Mouse (Mus musculus) heart, embryonic 10.5 days (tissue): Measurements from ENCODE around the gene Rnf213. TPM values are rescaled to one million over a fixed set of nuclear protein-coding genes. Genes with fewer than 3 reads are reported as not detected.

ENCODE experiments used
- DNase-seq: peaks from one replicate; pipeline ENCODE4 v3.0.0-alpha.2; 2017; ENCODE audit warnings: low spot score
- H3K27ac ChIP-seq: fragments of 300-500 bp; sonication (generic); 2 replicates; pipeline ENCODE4 v1.5.1; 2016; ENCODE audit warnings: mild to moderate bottlenecking
- H3K27me3 ChIP-seq: fragments of 300-500 bp; sonication (generic); 2 replicates; pipeline ENCODE4 v1.6.1; 2016; ENCODE audit warnings: mild to moderate bottlenecking; ENCODE audit not compliant: poor library complexity, insufficient read depth, severe bottlenecking
- H3K36me3 ChIP-seq: fragments of 300-500 bp; sonication (generic); 2 replicates; pipeline ENCODE4 v1.6.1; 2016; ENCODE audit warnings: mild to moderate bottlenecking, moderate library complexity
- H3K4me1 ChIP-seq: fragments of 300-500 bp; sonication (generic); 2 replicates; pipeline ENCODE4 v1.6.1; 2016; ENCODE audit warnings: mild to moderate bottlenecking
- H3K4me3 ChIP-seq: fragments of 300-500 bp; sonication (generic); 2 replicates; pipeline ENCODE4 v1.5.1; 2016; ENCODE audit warnings: mild to moderate bottlenecking, moderate library complexity
- H3K9me3 ChIP-seq: fragments of 300-500 bp; sonication (generic); 2 replicates; pipeline ENCODE4 v1.6.1; 2016; ENCODE audit warnings: mild to moderate bottlenecking, moderate library complexity
- WGBS: fragments of 180-500 bp; shearing (Covaris S2); methylation state at CpG from one replicate; pipeline ENCODE4 v1.1.7; 2016; 5-methylcytosine and 5-hydroxymethylcytosine counted together
- polyA plus RNA-seq: library from polyadenylated mRNA; unstranded; fragments of >200 nt; fragmentation: Nextera tagmentation; extraction: Ambion mirVana; gene quantifications from 2 replicates; pipeline ENCODE4 v1.2.1, GENCODE M21; 2016

The Rnf213 gene
- polyA plus RNA-seq, 1 experiment from 2014 or later: 9.5 TPM

DNA sequence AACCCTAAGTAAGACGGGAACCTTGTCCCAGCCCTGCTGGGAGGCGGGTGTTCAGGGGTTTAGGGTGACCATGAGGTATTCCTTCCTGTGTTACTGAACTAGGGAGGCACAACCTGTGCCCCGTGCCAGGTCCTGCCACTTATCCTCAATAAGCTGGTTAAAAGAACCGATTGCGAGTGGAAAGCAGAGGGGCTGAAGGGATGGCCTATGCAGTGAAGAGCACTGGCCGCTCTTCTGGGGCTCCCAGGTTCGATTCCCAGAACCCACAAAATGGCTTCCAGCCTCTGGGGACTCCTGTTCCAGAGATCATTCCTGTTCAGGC lies 544 bp downstream of the Rnf213 start:
- peaks cover 30% of the 10 kb centered on the region for H3K4me1 ChIP-seq
- DNase-seq: no peak
- 29% methylated on average over 7 of the region's 7 CpGs for WGBS
- no peaks in the 10 kb centered on the region for H3K9me3 ChIP-seq
- peaks cover 7% of the 10 kb centered on the region; the same call in 1 of the 2 replicates for H3K36me3 ChIP-seq
- H3K27me3 ChIP-seq: peaks cover 64% of the 10 kb centered on the region
- H3K4me3 ChIP-seq: peak overlapping the region; percentile 79
- H3K27ac ChIP-seq: peak overlapping the region; percentile 89

DNA sequence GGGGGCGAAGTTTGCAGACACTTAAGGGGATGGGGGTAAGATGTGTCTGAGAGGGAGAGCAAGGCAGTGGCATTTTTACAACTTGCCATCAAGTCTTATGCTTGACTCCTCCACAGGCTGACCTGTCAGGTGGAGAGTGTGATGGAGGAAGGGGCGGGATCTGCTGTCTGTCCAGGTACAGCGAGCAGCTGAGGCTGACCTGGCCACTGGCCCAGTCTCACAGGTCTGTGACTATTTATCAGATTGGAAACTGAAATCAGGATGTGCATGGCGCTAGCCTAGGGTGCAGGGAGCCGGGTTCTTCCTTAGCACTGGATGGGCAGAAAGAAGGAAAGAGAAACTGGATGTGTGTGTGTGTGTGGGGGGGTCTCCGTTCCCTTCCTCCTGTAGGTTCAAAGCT lies 1.3 kb downstream of the Rnf213 start:
- Histone ChIP-seq H3K4me1 (peaks cover 26% of the 10 kb centered on the region), H3K36me3 (peaks cover 7% of the 10 kb centered on the region; the same call in 1 of the 2 replicates), H3K27me3 (peaks cover 56% of the 10 kb centered on the region), H3K9me3 (no peaks in the 10 kb centered on the region), H3K4me3 (peak overlapping the region; percentile 79; the same call in 1 of the 2 replicates), H3K27ac (no peak overlapping the region)
- DNase-seq: no peak
- WGBS: 56% methylated on average over 6 of the region's 6 CpGs

- Histone ChIP-seq H3K4me3 (no peak overlapping the region), H3K27ac (no peak overlapping the region), H3K27me3 (peaks cover 55% of the 10 kb centered on the region), H3K36me3 (peaks cover 7% of the 10 kb centered on the region; the same call in 1 of the 2 replicates), H3K9me3 (no peaks in the 10 kb centered on the region), H3K4me1 (peaks cover 17% of the 10 kb centered on the region)
- no peak for DNase-seq
- WGBS: 12% methylated on average over 7 of the region's 7 CpGs
These were observed 2.5 kb downstream of the Rnf213 start for GRCm38 (mm10) chr11:119395394-119395793.

DNA sequence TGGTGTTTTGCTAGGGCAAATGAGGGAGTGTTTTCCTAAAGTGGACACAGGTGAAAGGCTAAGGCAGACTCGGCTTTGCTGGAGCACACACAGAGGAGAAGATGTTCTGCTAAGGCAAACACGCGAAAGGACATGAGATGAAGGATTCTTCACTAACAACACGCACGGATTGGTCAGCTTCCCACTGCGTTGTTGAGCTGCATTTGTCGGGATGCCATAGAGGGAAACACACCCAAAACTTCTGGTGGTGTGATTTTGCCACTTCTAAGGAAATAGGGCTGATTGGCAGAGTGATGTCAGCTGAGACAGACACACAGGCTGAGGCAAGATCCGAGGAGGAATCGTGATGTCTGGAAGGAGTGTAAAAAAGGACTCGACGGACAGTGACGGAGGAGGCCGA lies 3.0 kb downstream of the Rnf213 start:
- DNase-seq: no peak
- H3K9me3 ChIP-seq: no peaks in the 10 kb centered on the region
- no peak overlapping the region for H3K4me3 ChIP-seq
- 29% methylated on average over 13 of the region's 13 CpGs for WGBS
- H3K27ac ChIP-seq: no peak overlapping the region
- peaks cover 13% of the 10 kb centered on the region for H3K4me1 ChIP-seq
- peaks cover 7% of the 10 kb centered on the region; the same call in 1 of the 2 replicates for H3K36me3 ChIP-seq
- peaks cover 51% of the 10 kb centered on the region for H3K27me3 ChIP-seq

GRCm38 (mm10) chr11:119396461-119396860 lies 3.6 kb downstream of the Rnf213 start:
- Histone ChIP-seq H3K27ac (no peak overlapping the region), H3K4me1 (peaks cover 10% of the 10 kb centered on the region), H3K27me3 (peaks cover 46% of the 10 kb centered on the region), H3K9me3 (no peaks in the 10 kb centered on the region), H3K4me3 (no peak overlapping the region), H3K36me3 (peaks cover 7% of the 10 kb centered on the region; the same call in 1 of the 2 replicates)
- WGBS: 64% methylated on average over 7 of the region's 7 CpGs
- no peak for DNase-seq

DNA sequence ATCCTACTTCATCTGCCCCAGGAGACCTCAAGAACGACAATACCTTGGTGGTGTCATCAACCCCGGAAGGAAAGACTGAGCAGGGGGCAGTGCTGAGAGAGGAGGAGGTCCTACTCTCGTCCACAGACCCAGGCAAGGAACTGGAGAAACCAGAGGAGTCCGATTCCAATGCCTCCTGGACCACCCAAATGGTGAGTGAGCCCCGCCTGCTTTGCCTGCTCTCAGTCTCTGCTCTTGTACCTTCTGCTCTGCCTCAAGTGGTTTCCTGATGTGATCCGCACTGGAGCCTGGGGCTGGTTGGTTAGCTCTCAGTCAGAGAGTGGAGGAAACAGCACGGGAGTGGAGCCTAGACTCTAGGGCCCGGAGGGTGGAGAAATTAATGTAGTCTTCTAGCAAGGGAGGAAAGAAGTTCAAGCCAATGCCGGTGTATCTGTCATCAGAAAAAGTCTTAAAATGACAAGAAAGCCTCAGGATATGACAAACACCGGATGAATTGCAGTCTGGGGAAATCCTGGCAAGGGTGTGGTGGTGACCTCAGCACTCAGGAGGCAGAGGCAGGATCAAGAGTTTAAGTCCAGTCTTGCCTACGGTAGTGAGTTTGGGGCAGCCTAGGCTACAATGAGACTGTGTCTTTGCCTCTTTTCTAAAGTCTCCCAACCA lies 9.7 kb downstream of the Rnf213 start:
- H3K4me3 ChIP-seq: no peak overlapping the region
- DNase-seq: no peak
- H3K27me3 ChIP-seq: no peaks in the 10 kb centered on the region
- peaks cover 27% of the 10 kb centered on the region for H3K36me3 ChIP-seq
- 46% methylated on average over 11 of the region's 11 CpGs for WGBS
- no peaks in the 10 kb centered on the region; the same call in 1 of the 2 replicates for H3K4me1 ChIP-seq
- H3K9me3 ChIP-seq: no peaks in the 10 kb centered on the region
- no peak overlapping the region for H3K27ac ChIP-seq

DNA sequence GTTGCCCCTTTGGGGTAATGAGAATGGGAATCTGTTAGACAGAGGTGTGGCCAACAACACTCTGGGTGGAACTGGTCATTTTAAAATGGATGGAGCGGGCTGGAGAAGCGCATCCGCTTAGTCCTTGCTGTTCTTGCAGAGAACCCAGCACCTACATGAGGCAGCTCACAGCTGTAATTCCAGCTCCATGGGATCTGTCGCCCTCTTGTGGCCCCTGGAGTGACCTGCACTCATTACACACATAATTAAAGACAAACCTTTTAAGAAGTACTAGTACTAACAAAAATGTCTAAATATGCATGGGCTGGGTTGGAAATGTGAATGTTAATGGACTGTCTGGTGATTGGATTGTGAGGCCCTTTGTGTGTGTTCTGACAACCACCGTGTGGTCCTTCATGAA lies 11.7 kb downstream of the Rnf213 start:
- DNase-seq: no peak
- WGBS: 57% methylated on average over 5 of the region's 5 CpGs
- H3K36me3 ChIP-seq: peaks cover 39% of the 10 kb centered on the region
- H3K4me3 ChIP-seq: no peak overlapping the region
- no peaks in the 10 kb centered on the region for H3K9me3 ChIP-seq
- H3K27me3 ChIP-seq: no peaks in the 10 kb centered on the region
- H3K27ac ChIP-seq: no peak overlapping the region
- H3K4me1 ChIP-seq: no peaks in the 10 kb centered on the region; the same call in 1 of the 2 replicates

DNA sequence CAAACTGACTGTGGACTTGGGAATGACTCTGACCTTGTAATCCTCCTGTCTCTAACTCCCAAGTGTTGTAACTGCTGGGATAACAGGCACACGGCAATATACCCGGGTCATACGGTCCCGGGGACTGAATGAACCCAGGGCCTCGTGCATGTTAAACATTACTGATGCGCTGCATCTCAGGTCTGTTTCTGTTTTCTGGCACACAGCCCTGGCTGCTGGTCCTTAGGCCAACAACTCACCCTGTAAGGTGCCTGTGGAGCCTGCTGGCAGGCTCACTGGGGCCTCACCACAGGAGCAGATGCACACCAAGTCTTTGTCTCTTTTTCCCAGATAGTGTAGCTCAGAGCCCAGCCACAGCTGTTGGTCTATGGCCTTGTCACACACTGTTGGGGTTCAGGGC lies 14.5 kb downstream of the Rnf213 start:
- Histone ChIP-seq H3K27ac (no peak overlapping the region), H3K27me3 (no peaks in the 10 kb centered on the region), H3K9me3 (no peaks in the 10 kb centered on the region), H3K36me3 (peaks cover 64% of the 10 kb centered on the region), H3K4me1 (no peaks in the 10 kb centered on the region; the same call in 1 of the 2 replicates), H3K4me3 (no peak overlapping the region)
- DNase-seq: no peak
- 88% methylated on average over 6 of the region's 6 CpGs for WGBS

DNA sequence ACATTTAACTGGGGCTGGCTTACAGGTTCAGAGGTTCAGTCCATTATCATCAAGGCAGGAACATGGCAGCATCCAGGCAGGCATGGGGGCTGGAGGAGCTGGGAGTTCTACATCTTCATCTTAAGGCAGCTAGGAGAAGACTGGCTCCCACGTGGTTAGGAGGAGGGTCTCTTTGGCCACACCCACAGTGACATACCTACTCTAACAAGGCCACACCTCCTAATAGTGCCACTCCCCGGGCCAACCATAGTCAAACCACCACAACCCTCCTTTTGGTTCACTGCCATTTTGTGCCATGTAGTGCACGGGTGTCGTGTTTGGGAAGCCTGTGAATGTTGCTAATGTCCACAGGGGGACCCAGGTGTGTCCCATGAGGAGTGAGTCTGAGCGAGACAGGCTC lies 15.1 kb downstream of the Rnf213 start:
- H3K9me3 ChIP-seq: no peaks in the 10 kb centered on the region
- DNase-seq: no peak
- peaks cover 60% of the 10 kb centered on the region for H3K36me3 ChIP-seq
- H3K27ac ChIP-seq: no peak overlapping the region
- H3K4me1 ChIP-seq: no peaks in the 10 kb centered on the region; the same call in 1 of the 2 replicates
- no peaks in the 10 kb centered on the region for H3K27me3 ChIP-seq
- H3K4me3 ChIP-seq: no peak overlapping the region
- 56% methylated on average over 5 of the region's 5 CpGs for WGBS

DNA sequence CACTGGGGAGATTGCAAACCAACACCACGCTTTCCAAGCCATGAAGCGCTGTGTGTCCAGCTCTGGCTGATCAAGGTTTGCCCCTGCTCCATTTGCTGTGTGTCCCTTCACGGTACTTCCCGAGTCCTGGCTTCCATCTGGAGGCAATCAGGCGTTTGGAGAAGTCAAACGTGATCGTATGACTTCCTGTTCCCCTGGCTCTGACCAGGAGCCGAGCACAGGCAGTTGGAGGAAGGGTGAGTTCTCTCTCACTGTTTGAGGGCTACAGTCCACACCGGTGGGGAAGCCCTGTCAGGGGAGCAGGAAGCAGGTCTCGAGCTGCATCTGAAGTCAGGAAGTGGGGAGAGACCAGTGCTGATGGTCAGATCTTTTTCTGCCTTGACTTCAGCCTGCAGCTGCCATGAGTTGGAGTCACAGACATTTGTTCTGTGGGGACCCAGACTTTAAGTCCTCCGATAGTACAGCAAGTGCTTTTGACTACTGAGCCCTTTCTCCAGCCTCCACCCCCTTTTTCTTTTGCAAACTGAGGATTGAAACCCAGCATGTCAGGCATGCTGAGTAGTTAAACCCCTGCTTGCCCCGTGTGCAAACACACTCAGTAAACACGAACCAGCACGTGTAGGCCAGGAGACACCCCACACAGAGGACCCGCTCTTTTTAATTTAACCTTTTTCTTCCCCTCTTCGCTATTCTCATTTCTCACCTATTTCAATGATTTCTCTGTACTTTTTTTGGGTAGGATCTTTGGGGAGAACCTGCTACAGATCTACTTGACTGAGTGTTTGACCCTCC lies 26.6 kb downstream of the Rnf213 start:
- Histone ChIP-seq H3K4me1 (peaks cover 13% of the 10 kb centered on the region), H3K36me3 (peaks cover 70% of the 10 kb centered on the region), H3K9me3 (no peaks in the 10 kb centered on the region), H3K27ac (peak overlapping the region; percentile 62), H3K27me3 (no peaks in the 10 kb centered on the region), H3K4me3 (no peak overlapping the region)
- DNase-seq: no peak
- WGBS: 54% methylated on average over 16 of the region's 16 CpGs

DNA sequence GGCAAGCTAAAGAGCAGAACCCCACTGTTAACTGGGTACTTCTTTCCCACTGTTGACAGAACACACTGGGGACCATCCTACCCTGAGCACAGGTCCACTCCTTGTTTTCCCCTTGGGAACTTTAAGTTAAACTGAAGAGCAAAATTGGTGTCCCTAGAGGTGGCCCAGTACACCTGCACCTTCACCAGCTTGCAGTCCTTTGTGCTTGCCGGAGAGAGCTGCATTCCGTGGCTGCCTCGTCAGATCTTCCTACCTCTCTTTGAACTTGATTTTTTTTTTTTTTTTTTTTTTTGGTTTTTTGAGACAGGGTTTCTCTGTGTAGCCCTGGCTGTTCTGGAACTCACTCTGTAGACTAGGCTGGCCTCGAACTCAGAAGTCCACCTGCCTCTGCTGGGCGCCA lies 27.5 kb downstream of the Rnf213 start:
- Histone ChIP-seq H3K9me3 (no peaks in the 10 kb centered on the region), H3K4me1 (peaks cover 13% of the 10 kb centered on the region), H3K4me3 (no peak overlapping the region), H3K27me3 (no peaks in the 10 kb centered on the region), H3K36me3 (peaks cover 65% of the 10 kb centered on the region), H3K27ac (peak overlapping the region; percentile 62; the same call in 1 of the 2 replicates)
- DNase-seq: no peak
- 72% methylated on average over 5 of the region's 5 CpGs for WGBS

DNA sequence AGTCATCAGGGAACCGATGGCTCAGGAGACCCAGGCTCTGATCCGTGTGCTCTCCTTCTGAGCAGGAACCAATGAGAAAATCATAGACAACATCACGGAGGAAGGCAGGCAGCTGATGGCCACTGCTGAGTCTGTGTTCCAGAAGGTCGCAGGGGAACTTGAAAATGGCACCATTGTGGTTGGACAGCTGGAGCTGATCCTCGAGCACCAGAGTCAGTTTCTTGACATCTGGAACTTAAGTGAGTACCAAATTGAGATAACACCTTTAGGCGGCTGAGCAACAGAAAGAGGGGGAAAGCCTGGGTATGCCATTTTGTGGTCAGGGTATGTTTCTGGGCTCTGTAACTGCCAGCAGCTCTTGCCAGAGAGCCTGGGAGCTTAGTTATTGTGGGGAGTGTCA lies 34.5 kb downstream of the Rnf213 start:
- peaks cover 19% of the 10 kb centered on the region for H3K4me1 ChIP-seq
- no peaks in the 10 kb centered on the region for H3K27me3 ChIP-seq
- WGBS: 75% methylated on average over 6 of the region's 6 CpGs
- H3K27ac ChIP-seq: no peak overlapping the region
- no peak overlapping the region for H3K4me3 ChIP-seq
- DNase-seq: no peak
- H3K36me3 ChIP-seq: peaks cover 58% of the 10 kb centered on the region
- no peaks in the 10 kb centered on the region for H3K9me3 ChIP-seq

GRCm38 (mm10) chr11:119427986-119428385 lies 35.1 kb downstream of the Rnf213 start:
- Histone ChIP-seq H3K4me1 (peaks cover 19% of the 10 kb centered on the region), H3K27ac (no peak overlapping the region), H3K4me3 (peak overlapping the region; percentile 47; the same call in 1 of the 2 replicates)

More at GRCm38 (mm10) chr11:119427986-119428385, 35.1 kb downstream of the Rnf213 start:
- no peaks in the 10 kb centered on the region for H3K9me3 ChIP-seq
- H3K36me3 ChIP-seq: peaks cover 58% of the 10 kb centered on the region
- DNase-seq: no peak
- no peaks in the 10 kb centered on the region for H3K27me3 ChIP-seq
- WGBS: 71% methylated on average over 5 of the region's 5 CpGs
